Mouse (Mus musculus) large intestine, adult 2 months (tissue): Measurements from ENCODE around the gene Acot4. TPM values are rescaled to one million over a fixed set of nuclear protein-coding genes. Genes with fewer than 3 reads are reported as not detected.
"Not testable (repeated sequence)": the region's sequence is repeated elsewhere in the genome, so short reads cannot be mapped to it uniquely, and the experiment has no call there.

Experiments used
- DNase-seq: peaks from one replicate; pipeline ENCODE4 v3.0.0-alpha.2; 2012; ENCODE audit warnings: low read depth, low spot score
- WGBS: fragments of 180-500 bp; shearing (Covaris S2); methylation state at CpG from one replicate; pipeline ENCODE4 v1.1.7; 2018; 5-methylcytosine and 5-hydroxymethylcytosine counted together
- polyA plus RNA-seq: library from polyadenylated mRNA; depleted of rRNA; stranded (reverse); fragments of >200 nt; gene quantifications from 2 replicates; pipeline ENCODE4 v1.2.3, GENCODE M21; 2012; rRNA removed

The Acot4 gene
- polyA plus RNA-seq, 1 experiment: 4.5 TPM

- 73% methylated on average over 8 of the region's 8 CpGs for WGBS
- DNase-seq: no peak
Measured at GRCm38 (mm10) chr12:84068296-84068695, 30.1 kb downstream of the Acot4 start.

GRCm38 (mm10) chr12:84068986-84069385 lies 30.8 kb downstream of the Acot4 start, which contains the start of gene Acot5:
Gene Acot5 (plus strand): TSS chr12:84069325.
- 29% methylated on average over 9 of the region's 9 CpGs for WGBS
- DNase-seq: no peak

GRCm38 (mm10) chr12:84069582-84069981 lies 31.4 kb downstream of the Acot4 start:
- not testable (repeated sequence) for DNase-seq
- 2% methylated on average over 48 of the region's 52 CpGs for WGBS

- no peak for DNase-seq
- WGBS: 93% methylated on average over 2 of the region's 2 CpGs
Measured at GRCm38 (mm10) chr12:84071696-84072095, 33.5 kb downstream of the Acot4 start.

DNA sequence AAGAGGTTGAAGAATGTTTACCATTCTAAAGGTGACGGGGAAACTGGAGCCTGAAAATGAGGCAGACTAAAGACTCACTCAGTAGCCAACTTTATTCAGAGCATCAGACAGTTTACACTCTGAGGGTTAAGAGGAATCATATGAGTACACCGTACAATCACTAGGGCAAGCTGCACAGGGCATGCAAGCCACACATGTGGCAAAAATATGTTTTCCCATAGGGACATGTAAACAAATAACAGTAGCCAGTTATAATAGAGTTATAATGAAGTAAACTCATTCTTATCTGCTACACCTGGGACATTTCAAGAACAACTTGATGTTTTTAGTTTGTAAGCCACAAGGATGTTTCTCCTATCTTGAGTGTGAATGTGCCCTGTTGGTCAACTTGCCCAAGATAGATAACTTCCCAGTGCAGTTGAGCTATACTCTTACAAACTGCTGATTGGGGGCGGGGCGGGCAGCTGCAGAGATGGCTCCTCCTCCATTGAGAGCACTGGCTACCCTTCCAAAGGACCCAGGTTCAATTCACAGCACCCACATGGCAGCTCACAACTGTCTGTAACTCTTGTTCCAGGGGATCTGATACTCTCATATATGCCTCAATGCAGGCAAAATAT lies 39.3 kb downstream of the Acot4 start:
- no peak for DNase-seq
- 90% methylated on average over 4 of the region's 4 CpGs for WGBS

GRCm38 (mm10) chr12:84083842-84084241 lies 45.7 kb downstream of the Acot4 start:
- WGBS: 66% methylated on average over 2 of the region's 2 CpGs

GRCm38 (mm10) chr12:84084581-84084980 lies 46.4 kb downstream of the Acot4 start:
- 30% methylated on average over 4 of the region's 4 CpGs for WGBS
- DNase-seq: no peak

More at GRCm38 (mm10) chr12:84083842-84084241, 45.7 kb downstream of the Acot4 start:
- DNase-seq: no peak

DNA sequence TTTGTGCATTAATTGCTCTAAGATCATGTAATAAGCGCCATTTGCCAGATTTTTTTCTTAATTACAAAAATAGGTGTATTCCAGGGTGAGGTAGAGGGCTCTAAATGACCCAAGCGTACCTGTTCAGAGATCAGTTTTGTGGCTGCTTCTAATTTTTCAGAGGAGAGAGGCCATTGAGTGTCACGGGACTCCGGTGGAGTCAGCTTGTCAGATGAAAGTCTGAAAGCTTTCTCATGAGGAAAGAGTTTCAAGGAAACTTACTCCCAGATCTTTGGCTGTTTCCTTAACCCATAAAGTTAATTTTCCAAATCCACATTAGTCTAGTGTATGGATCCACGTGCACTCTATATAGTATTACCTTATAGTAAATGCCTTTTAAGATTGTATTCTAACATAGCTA lies 56.5 kb downstream of the Acot4 start:
- 92% methylated on average over 5 of the region's 5 CpGs for WGBS
- DNase-seq: not testable (repeated sequence)

Other genes starting within 250 kb of the Acot4 start
- 52.4 and 117 TPM in 2 replicates for gene Numb, start 116.4 kb upstream of the Acot4 start, polyA plus RNA-seq
- 10.8 and 13.6 TPM in 2 replicates for gene Riox1, start 87.8 kb upstream of the Acot4 start, polyA plus RNA-seq
- not detected in 2 replicates for gene Heatr4, start 53.5 kb upstream of the Acot4 start, polyA plus RNA-seq
- 2.2 and 4.0 TPM in 2 replicates for gene Acot2, start 50.5 kb upstream of the Acot4 start, polyA plus RNA-seq
- gene Acot1, start 28.9 kb upstream of the Acot4 start, polyA plus RNA-seq: 1.6 and 2.5 TPM in 2 replicates
- gene Gm49366, start 556 bp downstream of the Acot4 start, polyA plus RNA-seq: not detected in 2 replicates
- not detected in 2 replicates for gene Acot3, start 13.8 kb downstream of the Acot4 start, polyA plus RNA-seq
- gene Acot5, start 30.9 kb downstream of the Acot4 start, polyA plus RNA-seq: 0.15 TPM in 1 of 2 replicates, not detected in the other
- 0.63 and 0.78 TPM in 2 replicates for gene Acot6, start 62.3 kb downstream of the Acot4 start, polyA plus RNA-seq
- 0.69 and 1.2 TPM in 2 replicates for gene Dnal1, start 76.0 kb downstream of the Acot4 start, polyA plus RNA-seq
- 0.16 and 0.22 TPM in 2 replicates for gene Pnma1, start 110.1 kb downstream of the Acot4 start, polyA plus RNA-seq
- 9.1 and 15.3 TPM in 2 replicates for gene Elmsan1, start 180.5 kb downstream of the Acot4 start, polyA plus RNA-seq
- gene Ptgr2, start 246.9 kb downstream of the Acot4 start, polyA plus RNA-seq: 9.4 and 13.3 TPM in 2 replicates